Mouse (Mus musculus) liver, postnatal 0 days (tissue): Measurements from ENCODE around the gene Zdhhc18. TPM values are rescaled to one million over a fixed set of nuclear protein-coding genes. Genes with fewer than 3 reads are reported as not detected.

Source experiments
- ATAC-seq: fragments of 200-750 bp; cut with Nextera tagmentation; 2 replicates; pipeline ENCODE4 v1.8.0; 2017; ENCODE audit warnings: mild to moderate bottlenecking, moderate library complexity
- DNase-seq: peaks from one replicate; pipeline ENCODE4 v3.0.0-alpha.2; 2016
- H3K27ac ChIP-seq: fragments of 300-500 bp; sonication (generic); 2 replicates; pipeline ENCODE4 v1.5.1; 2014; ENCODE audit warnings: antibody characterized with exemption, moderate library complexity, mild to moderate bottlenecking, low read depth
- H3K27me3 ChIP-seq: fragments of 300-500 bp; sonication (generic); 2 replicates; pipeline ENCODE4 v1.6.1; 2014; ENCODE audit warnings: low read length, control low read depth, mixed read lengths; ENCODE audit not compliant: insufficient read depth
- H3K36me3 ChIP-seq: fragments of 300-500 bp; sonication (generic); replicated peaks from 2 replicates; pipeline ENCODE4 v1.6.1; 2014; ENCODE audit warnings: mild to moderate bottlenecking, control low read depth, low read length, moderate library complexity, mixed read lengths; ENCODE audit not compliant: insufficient read depth
- H3K4me1 ChIP-seq: fragments of 300-500 bp; sonication (generic); 2 replicates; pipeline ENCODE4 v1.6.1; 2014; ENCODE audit warnings: antibody characterized with exemption, mild to moderate bottlenecking, control low read depth; ENCODE audit not compliant: insufficient read depth
- H3K4me2 ChIP-seq: fragments of 300-500 bp; sonication (generic); 2 replicates; pipeline ENCODE4 v1.6.1; 2014; ENCODE audit warnings: low read depth, mild to moderate bottlenecking, low read length, moderate library complexity, mixed read lengths
- H3K4me3 ChIP-seq: fragments of 300-500 bp; sonication (generic); 2 replicates; pipeline ENCODE4 v1.5.1; 2014; ENCODE audit warnings: low read depth, low read length
- H3K9ac ChIP-seq: fragments of 300-500 bp; sonication (generic); replicated peaks from 2 replicates; pipeline ENCODE4 v1.6.1; 2014; ENCODE audit warnings: mild to moderate bottlenecking, moderate library complexity
- H3K9me3 ChIP-seq: fragments of 300-500 bp; sonication (generic); 2 replicates; pipeline ENCODE4 v1.6.1; 2016; ENCODE audit warnings: mild to moderate bottlenecking, control low read depth, low read length, mixed read lengths
- CTCF ChIP-seq: sonication (generic); IDR thresholded peaks from 2 replicates; pipeline ENCODE4 v1.5.1; 2016; ENCODE audit warnings: antibody characterized with exemption, low read depth
- EP300 ChIP-seq: IDR thresholded peaks from 2 replicates; pipeline ENCODE4 v1.6.1; 2016; ENCODE audit warnings: antibody characterized with exemption, low read depth, mild to moderate bottlenecking
- WGBS: fragments of 180-500 bp; shearing (Covaris S2); extraction: QIAGEN DNeasy Blood & Tissue Kit; methylation state at CpG from one replicate; pipeline ENCODE4 v1.1.7; 2014; ENCODE audit not compliant: insufficient replicate concordance; 5-methylcytosine and 5-hydroxymethylcytosine counted together
- polyA plus RNA-seq: library from polyadenylated mRNA; unstranded; fragments of >200 nt; fragmentation: Nextera tagmentation; extraction: Ambion mirVana; gene quantifications from 2 replicates; pipeline ENCODE4 v1.2.1, GENCODE M21; 2015

Gene Zdhhc18
- polyA plus RNA-seq, 1 experiment from 2014 or later, result 2.6 TPM

DNA sequence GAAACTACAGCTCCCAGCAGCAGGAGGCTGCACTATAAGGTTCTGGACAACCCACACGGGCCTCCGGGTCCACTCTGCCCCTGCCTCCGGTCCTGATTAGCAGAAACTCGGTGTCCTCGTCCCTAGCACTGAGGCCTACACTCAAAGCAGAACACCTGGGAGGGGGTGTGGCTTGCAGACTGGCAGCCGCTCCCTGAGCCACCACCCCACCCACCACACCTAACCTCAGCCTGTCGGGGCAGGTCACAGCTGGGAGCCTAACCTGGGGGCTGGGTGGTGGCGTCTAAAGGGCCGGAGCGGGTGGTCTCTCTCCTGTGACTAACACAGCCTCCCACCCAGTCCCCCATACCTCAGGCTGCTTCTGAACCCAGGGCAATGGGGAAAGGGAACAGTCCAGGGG, 42.7 kb downstream of the Zdhhc18 start:
- TF ChIP-seq CTCF (no peak), EP300 (no peak)
- no peaks in the 10 kb centered on the region for H3K9me3 ChIP-seq
- no peak for ATAC-seq
- H3K4me3 ChIP-seq, result no peak overlapping the region
- H3K4me1 ChIP-seq, result 0 out of 2 replicates have a peak, but pooled peaks cover 7% of the 10 kb centered on the region
- H3K4me2 ChIP-seq, result no peak overlapping the region
- no peak overlapping the region for H3K27ac ChIP-seq
- no peak for DNase-seq
- 77% methylated on average over 10 of the region's 10 CpGs for WGBS
- no peak overlapping the region for H3K9ac ChIP-seq
- 0 out of 2 replicates have a peak, but pooled peaks cover under 1% of the 10 kb centered on the region for H3K27me3 ChIP-seq
- peaks cover 40% of the 10 kb centered on the region for H3K36me3 ChIP-seq

DNA sequence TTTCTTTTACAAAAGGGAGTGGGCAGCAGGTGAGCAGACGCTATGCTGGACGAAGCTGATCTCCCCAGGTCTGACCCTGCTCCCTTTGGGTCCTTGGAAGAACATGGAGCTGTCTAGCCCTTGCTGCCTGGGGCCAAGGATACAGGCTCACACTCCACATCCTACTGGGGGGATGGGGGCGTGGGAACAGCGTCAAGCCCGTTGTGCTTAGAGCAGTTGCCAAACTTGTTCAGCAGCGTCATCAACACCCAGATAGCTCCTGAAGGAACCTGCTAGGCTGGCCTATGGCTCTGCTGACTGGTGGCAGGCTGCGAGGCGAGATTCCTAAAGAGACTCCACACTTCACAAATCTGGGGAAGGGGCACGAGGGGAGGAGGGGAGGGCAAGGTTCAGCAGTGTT, 44.6 kb downstream of the Zdhhc18 start:
- TF ChIP-seq CTCF (no peak), EP300 (no peak)
- H3K36me3 ChIP-seq, result peaks cover 36% of the 10 kb centered on the region
- 67% methylated on average over 9 of the region's 9 CpGs for WGBS
- no peak overlapping the region for H3K4me3 ChIP-seq
- no peaks in the 10 kb centered on the region for H3K9me3 ChIP-seq
- DNase-seq, result no peak
- no peak for ATAC-seq
- no peak overlapping the region for H3K9ac ChIP-seq
- H3K27me3 ChIP-seq, result peaks cover 14% of the 10 kb centered on the region
- H3K27ac ChIP-seq, result no peak overlapping the region
- no peak overlapping the region for H3K4me2 ChIP-seq
- H3K4me1 ChIP-seq, result peaks cover 5% of the 10 kb centered on the region

DNA sequence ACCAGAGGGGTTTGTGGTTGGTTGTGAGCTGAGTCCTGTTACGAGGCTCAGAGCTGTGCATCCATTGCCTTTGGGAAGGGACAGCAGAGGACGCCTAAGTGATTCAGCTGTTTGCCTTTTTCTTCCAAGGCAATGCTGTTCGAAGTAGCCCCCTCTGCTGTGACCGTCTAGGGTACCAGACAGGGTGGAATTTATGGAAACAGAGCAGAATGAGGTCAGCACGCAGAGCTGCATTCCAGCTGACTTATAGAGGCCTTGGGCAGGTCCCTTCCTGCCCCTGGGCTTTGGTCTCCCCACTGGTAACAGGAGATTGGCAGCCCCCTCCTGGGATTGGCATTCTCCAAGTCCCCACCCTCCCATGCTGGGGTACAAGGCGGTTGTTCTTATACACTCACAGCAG, 45.1 kb downstream of the Zdhhc18 start:
- H3K27ac ChIP-seq, result no peak overlapping the region
- H3K27me3 ChIP-seq, result peaks cover 19% of the 10 kb centered on the region
- WGBS, result 75% methylated on average over 6 of the region's 6 CpGs
- no peak overlapping the region for H3K4me2 ChIP-seq
- DNase-seq (no peak), ATAC-seq (no peak)
- no peak overlapping the region for H3K9ac ChIP-seq
- peaks cover 36% of the 10 kb centered on the region for H3K36me3 ChIP-seq
- no peaks in the 10 kb centered on the region for H3K9me3 ChIP-seq
- no peak for TF ChIP-seq EP300
- TF ChIP-seq CTCF, result no peak
- peaks cover 9% of the 10 kb centered on the region for H3K4me1 ChIP-seq
- H3K4me3 ChIP-seq, result no peak overlapping the region

DNA sequence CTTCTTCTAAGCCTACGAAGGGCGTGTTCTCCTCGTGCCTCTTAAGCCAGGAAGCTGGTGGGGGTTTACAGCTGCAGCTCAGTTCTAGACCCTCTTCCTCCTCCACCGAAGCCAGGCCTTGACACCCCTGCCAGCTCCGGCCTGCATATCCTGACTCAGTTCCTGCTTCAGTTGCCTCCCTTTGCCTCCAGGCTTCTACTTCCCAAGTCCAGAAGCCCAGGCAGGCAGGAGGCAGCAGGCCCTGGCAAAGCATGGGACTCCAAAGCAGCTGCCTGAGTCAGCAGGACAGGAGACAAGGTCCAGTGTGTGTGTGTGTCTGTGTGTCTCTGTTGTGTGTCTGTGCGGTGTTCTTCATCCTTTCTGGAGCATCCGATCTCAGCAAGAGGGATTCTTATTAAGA, 45.8 kb downstream of the Zdhhc18 start:
- Histone ChIP-seq H3K9me3 (no peaks in the 10 kb centered on the region), H3K4me3 (no peak overlapping the region), H3K36me3 (peaks cover 36% of the 10 kb centered on the region), H3K4me1 (peaks cover 14% of the 10 kb centered on the region), H3K27me3 (peaks cover 22% of the 10 kb centered on the region), H3K9ac (no peak overlapping the region), H3K27ac (no peak overlapping the region), H3K4me2 (no peak overlapping the region)
- no peak for DNase-seq
- 74% methylated on average over 7 of the region's 7 CpGs for WGBS
- ATAC-seq, result no peak
- TF ChIP-seq EP300 (no peak), CTCF (no peak)

DNA sequence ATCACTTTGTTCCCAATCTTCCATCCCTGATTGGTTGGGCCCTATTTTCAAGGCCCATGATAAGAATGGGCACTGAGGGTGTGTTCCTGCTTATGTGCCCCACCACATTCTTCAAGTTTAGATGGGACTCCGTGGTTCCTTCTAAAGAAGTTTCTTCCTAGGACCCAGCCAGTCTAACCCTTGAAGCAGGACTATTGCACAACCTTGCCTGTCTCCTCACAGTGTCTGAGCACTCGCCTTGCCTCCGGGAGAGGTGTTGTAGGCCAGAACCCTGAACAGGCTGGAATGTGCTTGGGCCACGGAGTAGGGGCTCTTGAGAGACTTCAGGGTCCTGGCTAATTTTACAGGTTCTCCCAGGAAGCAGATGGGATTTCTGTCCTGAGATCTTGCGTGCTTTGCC, 46.9 kb downstream of the Zdhhc18 start:
- DNase-seq (no peak), ATAC-seq (no peak)
- peaks cover 22% of the 10 kb centered on the region for H3K27me3 ChIP-seq
- 78% methylated on average over 5 of the region's 5 CpGs for WGBS
- no peak for TF ChIP-seq CTCF
- no peak for TF ChIP-seq EP300
- peaks cover 30% of the 10 kb centered on the region for H3K36me3 ChIP-seq
- H3K27ac ChIP-seq, result no peak overlapping the region
- H3K9ac ChIP-seq, result no peak overlapping the region
- H3K4me2 ChIP-seq, result no peak overlapping the region
- H3K4me1 ChIP-seq, result peaks cover 18% of the 10 kb centered on the region
- no peak overlapping the region for H3K4me3 ChIP-seq
- H3K9me3 ChIP-seq, result no peaks in the 10 kb centered on the region

DNA sequence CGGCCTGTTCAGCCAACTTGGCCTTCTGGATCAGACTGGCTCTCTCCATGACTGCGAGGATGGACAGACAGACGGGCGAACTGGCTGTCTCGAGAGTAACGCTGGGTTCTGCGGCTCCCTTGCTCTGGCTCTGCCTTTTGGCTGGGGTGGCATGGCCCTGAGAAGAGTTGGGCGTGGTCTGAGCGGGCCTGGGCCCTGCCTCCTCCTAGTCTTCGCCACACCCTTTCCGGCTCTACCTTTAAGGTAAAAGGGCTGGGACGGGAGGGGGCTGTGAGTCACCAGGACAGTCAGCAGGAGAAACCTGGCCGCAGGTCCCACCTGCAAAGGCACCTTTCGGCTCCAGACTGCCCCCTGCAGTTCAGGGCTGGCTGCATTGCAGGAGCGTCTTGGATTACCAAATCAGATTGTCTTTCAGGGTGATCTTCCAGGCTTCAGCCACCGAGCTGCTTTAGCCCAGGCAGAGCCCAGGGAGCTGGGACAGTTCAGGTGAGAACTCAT, 48.2 kb downstream of the Zdhhc18 start, which contains the start of gene Sfn:
TSS of gene Sfn (minus strand) at position 448 of the 498 bp plus-strand sequence.
- H3K9me3 ChIP-seq, result no peaks in the 10 kb centered on the region
- peak; percentile 76 for DNase-seq
- no peak within 1 kb of the TSS for H3K9ac ChIP-seq
- H3K4me1 ChIP-seq, result peaks cover 18% of the 10 kb centered on the region
- TF ChIP-seq EP300 (no peak), CTCF (peak; percentile 74)
- 4% methylated on average over 16 of the region's 16 CpGs for WGBS
- H3K36me3 ChIP-seq, result peaks cover 23% of the 10 kb centered on the region
- peak; percentile 10; the same call in 1 of the 2 replicates for ATAC-seq
- H3K27me3 ChIP-seq, result peaks cover 22% of the 10 kb centered on the region
- H3K27ac ChIP-seq, result no peak within 1 kb of the TSS
- H3K4me2 ChIP-seq, result peak within 1 kb of the TSS; percentile 57
- peak within 1 kb of the TSS; percentile 37 for H3K4me3 ChIP-seq
